Mouse (Mus musculus): ENCODE measurements around the gene Mapre3. TPM values are rescaled to one million over a fixed set of nuclear protein-coding genes. Genes with fewer than 3 reads are reported as not detected.
"Not testable (repeated sequence)": the region's sequence is repeated elsewhere in the genome, so short reads cannot be mapped to it uniquely, and the experiment has no call there.

The Mapre3 gene
- polyA plus RNA-seq, 1 experiment from 2014 or later: 73.1 TPM

- peak overlapping the region; percentile 90 for H3K4me3 ChIP-seq
- peak overlapping the region; percentile 79 for H3K4me2 ChIP-seq (replicated peaks)
- H3K4me1 ChIP-seq: peaks cover 19% of the 10 kb centered on the region
- no peaks in the 10 kb centered on the region for H3K27me3 ChIP-seq
- H3K9ac ChIP-seq: peak overlapping the region; percentile 93
- no peaks in the 10 kb centered on the region for H3K9me3 ChIP-seq (replicated peaks)
- H3K27ac ChIP-seq: peak overlapping the region; percentile 55
- ATAC-seq (ENCODE audit: low FRiP score): peak; percentile 92
- peaks cover 53% of the 10 kb centered on the region for H3K36me3 ChIP-seq
- under 1% methylated on average over 63 of the region's 63 CpGs for WGBS
These were observed 55.1 kb downstream of the Mapre3 start for GRCm38 (mm10) chr5:30869405-30870130.

GRCm38 (mm10) chr5:30870131-30870406, 55.6 kb downstream of the Mapre3 start:
- ATAC-seq (ENCODE audit: low FRiP score): no peak
- Histone ChIP-seq H3K4me1 (peaks cover 19% of the 10 kb centered on the region), H3K9me3 (replicated peaks) (no peaks in the 10 kb centered on the region), H3K4me3 (peak overlapping the region; percentile 90), H3K4me2 (replicated peaks) (peak overlapping the region; percentile 79), H3K9ac (peak overlapping the region; percentile 93), H3K27me3 (no peaks in the 10 kb centered on the region), H3K27ac (peak overlapping the region; percentile 55), H3K36me3 (peaks cover 54% of the 10 kb centered on the region)
- 25% methylated on average over 2 of the region's 2 CpGs for WGBS

GRCm38 (mm10) chr5:30872574-30872973, 58.1 kb downstream of the Mapre3 start:
- no peak overlapping the region for H3K27ac ChIP-seq
- no peak overlapping the region for H3K9ac ChIP-seq
- no peak overlapping the region for H3K4me3 ChIP-seq
- peaks cover 19% of the 10 kb centered on the region for H3K4me1 ChIP-seq
- no peak for ATAC-seq (ENCODE audit: low FRiP score)
- H3K9me3 ChIP-seq (replicated peaks): no peaks in the 10 kb centered on the region
- H3K4me2 ChIP-seq (replicated peaks): no peak overlapping the region
- peaks cover 65% of the 10 kb centered on the region for H3K36me3 ChIP-seq
- WGBS: 92% methylated on average over 9 of the region's 9 CpGs
- H3K27me3 ChIP-seq: no peaks in the 10 kb centered on the region

GRCm38 (mm10) chr5:30874365-30874764, 59.9 kb downstream of the Mapre3 start:
- H3K9ac ChIP-seq: no peak overlapping the region
- peaks cover 71% of the 10 kb centered on the region for H3K36me3 ChIP-seq
- no peaks in the 10 kb centered on the region for H3K9me3 ChIP-seq (replicated peaks)
- no peaks in the 10 kb centered on the region for H3K27me3 ChIP-seq
- no peak overlapping the region for H3K27ac ChIP-seq
- peaks cover 13% of the 10 kb centered on the region for H3K4me1 ChIP-seq
- no peak overlapping the region for H3K4me2 ChIP-seq (replicated peaks)
- no peak overlapping the region for H3K4me3 ChIP-seq
- 91% methylated on average over 7 of the region's 7 CpGs for WGBS
- no peak for ATAC-seq (ENCODE audit: low FRiP score)

GRCm38 (mm10) chr5:30878616-30879015, 64.2 kb downstream of the Mapre3 start:
- 63% methylated on average over 6 of the region's 6 CpGs for WGBS
- Histone ChIP-seq H3K9ac (no peak overlapping the region), H3K9me3 (replicated peaks) (no peaks in the 10 kb centered on the region), H3K4me2 (replicated peaks) (no peak overlapping the region), H3K27ac (no peak overlapping the region), H3K27me3 (no peaks in the 10 kb centered on the region), H3K4me1 (no peaks in the 10 kb centered on the region), H3K4me3 (no peak overlapping the region), H3K36me3 (peaks cover 46% of the 10 kb centered on the region)
- ATAC-seq (ENCODE audit: low FRiP score): no peak

- WGBS: 91% methylated on average over 5 of the region's 5 CpGs
- Histone ChIP-seq H3K4me2 (replicated peaks) (no peak overlapping the region), H3K9ac (no peak overlapping the region), H3K4me1 (no peaks in the 10 kb centered on the region), H3K27me3 (no peaks in the 10 kb centered on the region), H3K9me3 (replicated peaks) (no peaks in the 10 kb centered on the region), H3K4me3 (no peak overlapping the region), H3K36me3 (peaks cover 37% of the 10 kb centered on the region), H3K27ac (no peak overlapping the region)
- ATAC-seq (ENCODE audit: low FRiP score): no peak
These were observed 65.0 kb downstream of the Mapre3 start for GRCm38 (mm10) chr5:30879347-30879943.

GRCm38 (mm10) chr5:30881839-30882238, 67.4 kb downstream of the Mapre3 start:
- not testable (repeated sequence) for H3K9ac ChIP-seq; H3K4me1 ChIP-seq; H3K9me3 ChIP-seq (replicated peaks); ATAC-seq (ENCODE audit: low FRiP score); H3K4me3 ChIP-seq; H3K27me3 ChIP-seq; H3K27ac ChIP-seq; H3K4me2 ChIP-seq (replicated peaks)
- H3K36me3 ChIP-seq: peaks cover 13% of the 10 kb centered on the region
- 81% methylated on average over 4 of the region's 4 CpGs for WGBS

- Histone ChIP-seq H3K4me3 (no peak overlapping the region), H3K4me1 (peaks cover 18% of the 10 kb centered on the region), H3K27ac (no peak overlapping the region), H3K36me3 (peaks cover 8% of the 10 kb centered on the region), H3K9me3 (replicated peaks) (no peaks in the 10 kb centered on the region), H3K9ac (no peak overlapping the region), H3K4me2 (replicated peaks) (no peak overlapping the region), H3K27me3 (no peaks in the 10 kb centered on the region)
- WGBS: 59% methylated on average over 4 of the region's 4 CpGs
- no peak for ATAC-seq (ENCODE audit: low FRiP score)
These were observed 71.8 kb downstream of the Mapre3 start for GRCm38 (mm10) chr5:30886209-30886608.

- peak overlapping the region; percentile 69 for H3K4me2 ChIP-seq (replicated peaks)
- peak overlapping the region; percentile 63 for H3K9ac ChIP-seq
- peak overlapping the region; percentile 79 for H3K4me3 ChIP-seq
- no peak for ATAC-seq (ENCODE audit: low FRiP score)
- H3K27ac ChIP-seq: peak overlapping the region; percentile 97
- H3K9me3 ChIP-seq (replicated peaks): no peaks in the 10 kb centered on the region
- peaks cover 18% of the 10 kb centered on the region for H3K4me1 ChIP-seq
- H3K27me3 ChIP-seq: no peaks in the 10 kb centered on the region
- H3K36me3 ChIP-seq: peaks cover 13% of the 10 kb centered on the region
- 36% methylated on average over 5 of the region's 5 CpGs for WGBS
These were observed 72.3 kb downstream of the Mapre3 start for GRCm38 (mm10) chr5:30886731-30887130.

GRCm38 (mm10) chr5:30887331-30887761, 72.9 kb downstream of the Mapre3 start:
- Histone ChIP-seq H3K36me3 (peaks cover 20% of the 10 kb centered on the region), H3K4me2 (replicated peaks) (peak overlapping the region; percentile 69), H3K9me3 (replicated peaks) (no peaks in the 10 kb centered on the region), H3K9ac (peak overlapping the region; percentile 63), H3K4me3 (peak overlapping the region; percentile 79), H3K27me3 (no peaks in the 10 kb centered on the region), H3K4me1 (peaks cover 18% of the 10 kb centered on the region), H3K27ac (peak overlapping the region; percentile 97)
- WGBS: under 1% methylated on average over 19 of the region's 19 CpGs
- peak; percentile 60 for ATAC-seq (ENCODE audit: low FRiP score)

GRCm38 (mm10) chr5:30887858-30888336, 73.5 kb downstream of the Mapre3 start:
- no peaks in the 10 kb centered on the region for H3K9me3 ChIP-seq (replicated peaks)
- ATAC-seq (ENCODE audit: low FRiP score): peak; percentile 84
- peaks cover 18% of the 10 kb centered on the region for H3K4me1 ChIP-seq
- peak overlapping the region; percentile 63 for H3K9ac ChIP-seq
- under 1% methylated on average over 28 of the region's 28 CpGs for WGBS
- H3K4me3 ChIP-seq: peak overlapping the region; percentile 79
- peak overlapping the region; percentile 97 for H3K27ac ChIP-seq
- peaks cover 25% of the 10 kb centered on the region for H3K36me3 ChIP-seq
- H3K27me3 ChIP-seq: no peaks in the 10 kb centered on the region
- H3K4me2 ChIP-seq (replicated peaks): peak overlapping the region; percentile 69

GRCm38 (mm10) chr5:30888337-30889087, 74.1 kb downstream of the Mapre3 start, which contains the start of gene Agbl5:
Agbl5 (plus strand) TSS chr5:30888694.
- ATAC-seq (ENCODE audit: low FRiP score): peak; percentile 94
- under 1% methylated on average over 42 of the region's 42 CpGs for WGBS

More at GRCm38 (mm10) chr5:30888337-30889087, 74.1 kb downstream of the Mapre3 start, which contains the start of gene Agbl5:
- Histone ChIP-seq H3K4me2 (replicated peaks) (peak within 1 kb of the TSS; percentile 69), H3K27ac (peak within 1 kb of the TSS; percentile 97), H3K36me3 (peaks cover 31% of the 10 kb centered on the region), H3K4me1 (peaks cover 18% of the 10 kb centered on the region), H3K4me3 (peak within 1 kb of the TSS; percentile 79), H3K27me3 (no peaks in the 10 kb centered on the region), H3K9ac (peak within 1 kb of the TSS; percentile 88), H3K9me3 (replicated peaks) (no peaks in the 10 kb centered on the region)

Data from hindbrain, embryonic 12.5 days (tissue).